Mouse (Mus musculus): Measurements from ENCODE around the gene Mfap3l. TPM values are rescaled to one million over a fixed set of nuclear protein-coding genes. Genes with fewer than 3 reads are reported as not detected.
"Not testable (repeated sequence)": the region's sequence is repeated elsewhere in the genome, so short reads cannot be mapped to it uniquely, and the experiment has no call there.

Mfap3l gene
- polyA plus RNA-seq, 1 experiment = not detected

DNA sequence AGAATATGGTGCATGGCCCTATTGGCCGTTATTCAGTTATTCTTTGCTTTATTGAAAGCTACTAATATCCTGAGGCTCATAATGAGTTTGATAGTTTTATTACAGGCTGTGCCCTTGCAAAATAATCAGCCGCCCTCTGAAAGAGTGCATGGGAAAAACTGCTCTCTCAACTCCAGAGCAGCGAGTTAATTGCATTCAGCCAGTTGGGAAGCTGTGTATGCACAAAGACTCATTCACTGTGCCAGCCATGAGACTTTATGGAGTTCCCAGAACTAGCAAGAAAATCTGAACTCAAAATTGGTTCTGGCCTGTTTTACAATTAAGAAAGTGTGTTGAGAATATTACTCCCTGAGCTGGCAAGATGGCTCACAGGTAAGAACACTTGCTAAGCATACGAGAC, 12.5 kb downstream of the Mfap3l start:
- Histone ChIP-seq H3K4me1 (ENCODE audit: control insufficient read depth) (no peaks in the 10 kb centered on the region), H3K27me3 (ENCODE audit: control insufficient read depth) (no peaks in the 10 kb centered on the region), H3K36me3 (ENCODE audit: control insufficient read depth) (no peaks in the 10 kb centered on the region), H3K9me3 (ENCODE audit: control insufficient read depth, low read length) (no peaks in the 10 kb centered on the region), H3K4me3 (replicated peaks) (no peak overlapping the region)
- no peak for TF ChIP-seq GATA1 (IDR thresholded peaks at IDR 0.05; ENCODE audit: low read length)
- no peak for TF ChIP-seq TAL1 (IDR thresholded peaks at IDR 0.05; ENCODE audit: low read length)

- no peak overlapping the region for H3K4me3 ChIP-seq (replicated peaks)
- H3K36me3 ChIP-seq (ENCODE audit: control insufficient read depth) = no peaks in the 10 kb centered on the region
- H3K4me1 ChIP-seq (ENCODE audit: control insufficient read depth) = no peaks in the 10 kb centered on the region
- no peaks in the 10 kb centered on the region for H3K27me3 ChIP-seq (ENCODE audit: control insufficient read depth)
- TF ChIP-seq TAL1 (IDR thresholded peaks at IDR 0.05; ENCODE audit: low read length) (no peak), GATA1 (IDR thresholded peaks at IDR 0.05; ENCODE audit: low read length) (no peak)
- H3K9me3 ChIP-seq (ENCODE audit: control insufficient read depth, low read length) = no peaks in the 10 kb centered on the region
Measured at GRCm38 (mm10) chr8:60645911-60646310, 13.3 kb downstream of the Mfap3l start.

DNA sequence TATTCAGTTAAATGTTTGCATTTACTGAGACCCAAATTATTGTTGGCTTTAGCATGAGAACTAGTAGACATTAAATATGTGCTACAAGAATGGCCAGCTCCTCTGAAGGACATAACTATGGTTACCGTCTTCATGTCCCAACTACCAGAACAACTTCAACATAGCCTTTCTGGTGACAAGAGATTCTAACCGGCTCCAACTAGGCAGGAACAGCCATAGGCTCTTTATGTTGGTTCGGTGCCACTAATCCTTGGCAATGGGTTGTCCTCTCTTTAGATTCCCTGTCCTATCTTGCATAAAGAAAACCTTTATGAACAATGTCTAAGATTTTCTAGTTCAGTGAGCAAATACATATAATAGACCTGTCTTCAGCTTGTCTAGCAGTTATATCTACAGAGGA, 14.7 kb downstream of the Mfap3l start:
- Histone ChIP-seq H3K27me3 (ENCODE audit: control insufficient read depth) (no peaks in the 10 kb centered on the region), H3K4me1 (ENCODE audit: control insufficient read depth) (no peaks in the 10 kb centered on the region), H3K9me3 (ENCODE audit: control insufficient read depth, low read length) (no peaks in the 10 kb centered on the region), H3K36me3 (ENCODE audit: control insufficient read depth) (no peaks in the 10 kb centered on the region), H3K4me3 (replicated peaks) (no peak overlapping the region)
- TF ChIP-seq TAL1 (IDR thresholded peaks at IDR 0.05; ENCODE audit: low read length) (no peak), GATA1 (IDR thresholded peaks at IDR 0.05; ENCODE audit: low read length) (no peak)

- Histone ChIP-seq H3K4me1 (ENCODE audit: control insufficient read depth) (no peaks in the 10 kb centered on the region), H3K27me3 (ENCODE audit: control insufficient read depth) (no peaks in the 10 kb centered on the region), H3K36me3 (ENCODE audit: control insufficient read depth) (no peaks in the 10 kb centered on the region), H3K4me3 (replicated peaks) (no peak overlapping the region), H3K9me3 (ENCODE audit: control insufficient read depth, low read length) (no peaks in the 10 kb centered on the region)
- TF ChIP-seq GATA1 (IDR thresholded peaks at IDR 0.05; ENCODE audit: low read length) (no peak), TAL1 (IDR thresholded peaks at IDR 0.05; ENCODE audit: low read length) (no peak)
Measured at GRCm38 (mm10) chr8:60649081-60649480, 16.5 kb downstream of the Mfap3l start.

GRCm38 (mm10) chr8:60650119-60650518, 17.5 kb downstream of the Mfap3l start:
- no peaks in the 10 kb centered on the region for H3K36me3 ChIP-seq (ENCODE audit: control insufficient read depth)
- TF ChIP-seq TAL1 (IDR thresholded peaks at IDR 0.05; ENCODE audit: low read length) (no peak), GATA1 (IDR thresholded peaks at IDR 0.05; ENCODE audit: low read length) (no peak)
- H3K27me3 ChIP-seq (ENCODE audit: control insufficient read depth) = no peaks in the 10 kb centered on the region
- H3K4me1 ChIP-seq (ENCODE audit: control insufficient read depth) = no peaks in the 10 kb centered on the region
- no peaks in the 10 kb centered on the region for H3K9me3 ChIP-seq (ENCODE audit: control insufficient read depth, low read length)
- H3K4me3 ChIP-seq (replicated peaks) = no peak overlapping the region

GRCm38 (mm10) chr8:60657425-60658113, 24.9 kb downstream of the Mfap3l start:
- no peaks in the 10 kb centered on the region for H3K27me3 ChIP-seq (ENCODE audit: control insufficient read depth)
- H3K4me3 ChIP-seq (replicated peaks) = no peak overlapping the region
- no peaks in the 10 kb centered on the region for H3K36me3 ChIP-seq (ENCODE audit: control insufficient read depth)
- TF ChIP-seq GATA1 (IDR thresholded peaks at IDR 0.05; ENCODE audit: low read length) (no peak), TAL1 (IDR thresholded peaks at IDR 0.05; ENCODE audit: low read length) (no peak)
- H3K9me3 ChIP-seq (ENCODE audit: control insufficient read depth, low read length) = no peaks in the 10 kb centered on the region
- H3K4me1 ChIP-seq (ENCODE audit: control insufficient read depth) = no peaks in the 10 kb centered on the region

GRCm38 (mm10) chr8:60658114-60658500, 25.5 kb downstream of the Mfap3l start:
- H3K36me3 ChIP-seq (ENCODE audit: control insufficient read depth) = no peaks in the 10 kb centered on the region
- no peaks in the 10 kb centered on the region for H3K4me1 ChIP-seq (ENCODE audit: control insufficient read depth)
- TF ChIP-seq TAL1 (IDR thresholded peaks at IDR 0.05; ENCODE audit: low read length) (no peak), GATA1 (IDR thresholded peaks at IDR 0.05; ENCODE audit: low read length) (no peak)
- H3K27me3 ChIP-seq (ENCODE audit: control insufficient read depth) = no peaks in the 10 kb centered on the region
- no peak overlapping the region for H3K4me3 ChIP-seq (replicated peaks)
- no peaks in the 10 kb centered on the region for H3K9me3 ChIP-seq (ENCODE audit: control insufficient read depth, low read length)

DNA sequence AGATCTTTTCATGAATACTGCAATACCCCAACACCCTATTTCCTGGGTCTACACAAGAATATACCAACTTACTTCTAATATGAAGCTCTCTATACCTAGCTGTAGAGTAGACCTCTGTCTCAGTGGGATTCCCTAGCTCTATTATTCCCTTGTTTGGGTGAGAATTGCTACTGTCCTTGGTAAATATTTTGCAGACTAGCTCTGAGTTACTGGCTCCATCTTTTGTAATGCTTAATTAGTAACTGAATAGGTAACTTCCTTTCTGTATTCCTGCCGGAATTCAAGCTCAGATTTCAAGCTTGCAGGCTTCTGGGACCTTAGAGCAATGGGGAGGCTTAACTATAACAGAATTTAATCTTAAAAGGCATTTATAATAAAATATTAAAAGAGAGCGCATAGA, 26.1 kb downstream of the Mfap3l start:
- not testable (repeated sequence) for H3K27me3 ChIP-seq (ENCODE audit: control insufficient read depth); H3K4me1 ChIP-seq (ENCODE audit: control insufficient read depth); H3K4me3 ChIP-seq (replicated peaks); H3K9me3 ChIP-seq (ENCODE audit: control insufficient read depth, low read length); H3K36me3 ChIP-seq (ENCODE audit: control insufficient read depth)

DNA sequence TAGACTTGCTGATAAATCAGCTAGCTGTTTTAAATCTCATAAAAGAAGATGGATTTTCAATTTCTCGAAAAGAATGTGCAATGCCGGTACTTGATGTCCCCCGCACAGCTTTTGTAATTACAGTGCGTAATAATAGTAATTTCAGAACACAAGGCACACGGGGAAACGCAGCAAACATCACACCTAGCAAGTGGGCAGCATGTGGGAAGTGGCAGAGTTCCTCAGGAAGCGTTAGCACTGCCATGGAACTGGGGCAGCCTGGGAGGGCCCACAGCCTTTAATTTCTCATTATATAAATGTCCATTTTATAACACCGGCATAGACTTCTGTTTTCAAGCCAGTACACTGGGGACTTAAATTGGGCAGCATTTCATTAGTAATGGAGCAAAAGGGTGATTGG, 27.1 kb downstream of the Mfap3l start:
- Histone ChIP-seq H3K36me3 (ENCODE audit: control insufficient read depth) (no peaks in the 10 kb centered on the region), H3K4me3 (replicated peaks) (no peak overlapping the region), H3K9me3 (ENCODE audit: control insufficient read depth, low read length) (no peaks in the 10 kb centered on the region), H3K4me1 (ENCODE audit: control insufficient read depth) (no peaks in the 10 kb centered on the region), H3K27me3 (ENCODE audit: control insufficient read depth) (no peaks in the 10 kb centered on the region)
- TF ChIP-seq TAL1 (IDR thresholded peaks at IDR 0.05; ENCODE audit: low read length) (no peak), GATA1 (IDR thresholded peaks at IDR 0.05; ENCODE audit: low read length) (no peak)

DNA sequence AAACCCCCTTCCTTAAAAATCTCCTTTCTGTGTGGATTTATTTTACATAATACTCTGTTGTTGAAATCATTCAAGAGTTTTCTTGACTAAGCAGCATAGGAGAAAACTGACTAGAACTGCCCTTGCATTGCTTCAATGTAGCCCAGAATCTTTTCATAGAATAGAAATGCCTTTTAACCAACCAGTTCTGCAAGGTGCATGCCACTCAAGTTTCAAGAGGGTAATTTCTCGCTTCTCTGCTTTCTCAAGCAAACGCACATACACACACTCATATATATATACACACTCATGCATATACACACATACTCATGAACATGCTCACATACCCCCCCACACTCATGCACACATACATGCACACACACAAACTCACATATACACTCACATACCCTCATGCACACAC, 28.6 kb downstream of the Mfap3l start:
- Histone ChIP-seq H3K27me3 (ENCODE audit: control insufficient read depth) (no peaks in the 10 kb centered on the region), H3K9me3 (ENCODE audit: control insufficient read depth, low read length) (no peaks in the 10 kb centered on the region), H3K36me3 (ENCODE audit: control insufficient read depth) (no peaks in the 10 kb centered on the region), H3K4me1 (ENCODE audit: control insufficient read depth) (no peaks in the 10 kb centered on the region), H3K4me3 (replicated peaks) (no peak overlapping the region)
- TF ChIP-seq GATA1 (IDR thresholded peaks at IDR 0.05; ENCODE audit: low read length) (no peak), TAL1 (IDR thresholded peaks at IDR 0.05; ENCODE audit: low read length) (no peak)

Data from erythroblast, embryonic 14.5 days (primary cell).